Mouse (Mus musculus): ENCODE data around the gene Amdhd2.
A peak's percentile ranks its signal among the peaks of the same experiment; 100 is the strongest.

Amdhd2 gene

DNA sequence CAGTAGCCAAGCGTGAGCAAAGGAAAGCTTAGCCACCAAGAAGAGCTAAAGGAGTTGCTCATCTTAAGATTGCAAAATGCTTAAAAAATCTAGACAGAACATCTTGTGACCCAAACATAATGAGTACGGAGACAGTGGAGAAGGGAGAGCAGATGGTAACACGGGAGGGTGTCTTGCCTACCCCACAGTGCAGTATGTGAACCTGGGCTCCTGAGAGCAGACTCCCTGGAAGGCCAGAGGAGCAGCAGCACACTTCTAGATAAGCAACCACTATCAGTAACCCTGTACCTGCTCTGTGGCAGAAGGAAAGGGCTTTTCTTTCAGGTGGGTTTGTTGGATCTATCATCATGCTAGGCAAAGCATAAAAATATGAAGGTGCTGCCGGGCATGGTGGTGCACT is 50.5 kb downstream of the Amdhd2 start:
- ATAC-seq (ENCODE audit: insufficient number of reproducible peaks, low FRiP score, low TSS enrichment): peak; percentile 49; the same call in 1 of the 2 replicates

DNA sequence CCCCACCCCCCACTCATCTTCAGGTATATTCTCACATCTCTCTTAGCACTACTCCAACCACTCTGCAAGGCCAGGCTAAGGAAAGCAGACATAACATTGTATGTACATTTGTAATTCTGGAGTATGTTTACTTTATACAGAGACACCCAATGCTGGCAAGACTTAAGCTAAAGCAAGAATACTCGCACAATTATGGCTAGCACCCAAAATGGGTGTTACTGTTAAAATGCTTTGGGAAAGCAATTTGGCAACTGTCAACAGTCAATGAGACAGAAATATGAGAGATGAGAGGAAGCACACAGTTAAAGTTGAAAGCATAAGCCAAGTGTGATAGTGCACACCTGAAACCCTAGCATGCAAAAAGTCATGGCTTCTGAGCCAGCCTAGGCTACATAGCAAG is 52.3 kb downstream of the Amdhd2 start:
- ATAC-seq (ENCODE audit: insufficient number of reproducible peaks, low FRiP score, low TSS enrichment): no peak

- ATAC-seq (ENCODE audit: insufficient number of reproducible peaks, low FRiP score, low TSS enrichment): no peak
Observed at GRCm38 (mm10) chr17:24108896-24109295, 54.7 kb downstream of the Amdhd2 start.
